Mouse (Mus musculus) E14TG2a.4 (cell line): ENCODE data around the gene Rps10.
"Not testable (repeated sequence)": the region's sequence is repeated elsewhere in the genome, so short reads cannot be mapped to it uniquely, and the experiment has no call there.

Source experiments
- CTCF ChIP-seq: conservative IDR thresholded peaks from 2 replicates; pipeline ENCODE4 v1.5.1; 2014; ENCODE audit warnings: low read length
- NANOG ChIP-seq: IDR thresholded peaks from 2 replicates; pipeline ENCODE4 v1.6.1; 2014; ENCODE audit warnings: borderline replicate concordance, low read length, mixed read lengths
- POU5F1 ChIP-seq: IDR thresholded peaks from 2 replicates; pipeline ENCODE4 v1.6.1; 2014; ENCODE audit warnings: low read length, borderline replicate concordance

GRCm38 (mm10) chr17:27639851-27640250, 3.4 kb upstream of the Rps10 start:
- TF ChIP-seq CTCF, NANOG, POU5F1: not testable (repeated sequence)
